Mouse (Mus musculus): ENCODE measurements at regions not wholly inside any gene's neighbourhood (a gene's known extent, or its start where the extent isn't known, plus 50 kb on each side); places are given as distances from the start of the nearest gene placed in this dataset.
A peak's percentile ranks its signal among the peaks of the same experiment; 100 is the strongest.

DNA sequence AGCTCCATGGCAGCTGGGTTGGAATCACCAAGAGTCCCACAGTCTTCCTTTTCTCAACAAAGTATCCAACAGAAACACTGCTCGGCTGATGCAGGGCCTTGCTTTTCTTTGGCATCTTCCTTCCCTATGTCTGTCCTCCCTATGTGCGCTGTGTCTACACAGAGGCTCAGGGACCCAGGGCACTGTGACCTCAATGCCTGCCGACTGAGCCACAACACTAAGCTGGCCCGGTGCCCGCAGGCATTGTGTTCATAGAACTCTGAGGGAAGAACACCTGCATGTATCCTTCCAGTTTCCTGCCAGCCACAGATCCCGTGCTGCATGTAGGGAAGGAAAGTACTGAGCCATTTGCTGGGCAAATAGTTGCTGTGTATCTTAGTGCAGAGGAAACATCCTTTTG is 109.2 kb downstream of the Ets2 start:
- Histone ChIP-seq H3K36me3 (ENCODE audit: insufficient read depth, low read length) (no peaks in the 10 kb centered on the region), H3K27ac (no peak overlapping the region; the same call in 1 of the 2 replicates), H3K4me2 (ENCODE audit: low read length) (no peak overlapping the region), H3K4me1 (replicated peaks; ENCODE audit: insufficient read depth, low read length) (no peaks in the 10 kb centered on the region; the same call in 1 of the 2 replicates), H3K4me3 (replicated peaks; ENCODE audit: low read depth, low read length) (no peak overlapping the region), H3K27me3 (ENCODE audit: insufficient read depth, low read length) (no peaks in the 10 kb centered on the region), H3K9ac (ENCODE audit: low read depth, low read length) (no peak overlapping the region), H3K9me3 (replicated peaks; ENCODE audit: low read length) (no peaks in the 10 kb centered on the region)
- DNase-seq (ENCODE audit: low spot score): no peak
- TF ChIP-seq CTCF (IDR thresholded peaks at IDR 0.05; ENCODE audit: low read depth): no peak
- 65% methylated on average over 6 of the region's 6 CpGs for WGBS
- ATAC-seq (replicated peaks; ENCODE audit: low FRiP score, low read depth): no peak

DNA sequence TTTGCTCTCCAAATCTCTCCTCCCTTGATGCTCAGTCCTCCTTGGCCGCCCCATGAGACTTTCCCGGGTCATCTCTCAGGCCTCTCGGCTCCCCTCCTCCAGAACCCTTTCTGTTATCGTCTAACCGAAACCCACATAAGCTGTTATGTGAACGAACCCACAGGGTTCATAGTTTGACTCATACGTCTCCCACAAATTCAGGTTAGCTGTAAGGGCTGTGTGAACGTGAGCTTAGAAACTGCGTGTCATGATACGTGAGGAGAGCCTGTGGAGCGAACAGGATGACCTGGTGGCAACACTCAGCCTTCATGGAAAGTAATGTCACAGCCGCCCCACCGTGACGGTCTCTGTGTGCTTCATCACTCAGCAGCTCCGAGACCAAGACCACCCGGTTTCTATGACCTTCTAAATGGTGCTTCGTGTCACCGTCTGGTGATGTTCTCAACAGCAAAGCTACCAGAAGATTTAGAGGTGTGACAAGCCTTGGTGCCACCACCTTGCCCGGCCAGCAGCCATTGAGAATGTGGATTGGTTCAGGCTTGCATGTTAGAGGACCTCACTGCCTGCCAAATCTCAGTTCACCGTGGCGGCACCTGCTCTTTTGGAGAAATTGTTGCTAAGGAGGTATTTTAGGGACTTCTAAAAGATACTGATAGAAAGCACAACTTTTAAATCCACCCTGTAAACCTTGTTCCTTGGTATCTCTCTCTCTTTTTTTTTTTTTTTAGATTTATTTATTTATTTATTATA is 107.4 kb downstream of the Ets2 start:
- DNase-seq (ENCODE audit: low spot score): no peak
- Histone ChIP-seq H3K4me1 (replicated peaks; ENCODE audit: insufficient read depth, low read length) (no peaks in the 10 kb centered on the region; the same call in 1 of the 2 replicates), H3K9me3 (replicated peaks; ENCODE audit: low read length) (no peaks in the 10 kb centered on the region), H3K4me3 (replicated peaks; ENCODE audit: low read depth, low read length) (no peak overlapping the region), H3K27ac (no peak overlapping the region), H3K27me3 (ENCODE audit: insufficient read depth, low read length) (no peaks in the 10 kb centered on the region), H3K36me3 (ENCODE audit: insufficient read depth, low read length) (no peaks in the 10 kb centered on the region), H3K9ac (ENCODE audit: low read depth, low read length) (no peak overlapping the region), H3K4me2 (ENCODE audit: low read length) (no peak overlapping the region)
- ATAC-seq (replicated peaks; ENCODE audit: low FRiP score, low read depth): no peak
- 61% methylated on average over 21 of the region's 21 CpGs for WGBS
- TF ChIP-seq CTCF (IDR thresholded peaks at IDR 0.05; ENCODE audit: low read depth): no peak

DNA sequence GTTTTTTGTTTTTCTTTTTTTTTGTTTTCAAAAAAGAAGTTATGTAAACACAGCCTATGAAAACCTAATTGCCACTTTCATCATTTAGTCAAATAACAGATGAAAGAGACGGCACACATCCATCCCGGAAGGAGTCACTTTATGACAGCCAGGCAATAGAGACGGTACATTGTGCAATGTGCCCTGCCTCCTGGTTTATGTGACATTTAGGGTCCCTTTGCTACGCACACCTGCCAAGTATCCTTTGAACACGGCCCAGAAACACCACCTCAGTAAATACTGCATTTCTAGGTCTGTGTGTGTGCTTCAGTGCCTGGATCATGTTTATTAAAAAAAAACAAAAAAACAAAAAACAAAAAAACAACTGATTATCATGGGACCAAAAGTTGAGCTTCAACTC is 104.6 kb downstream of the Ets2 start:
- WGBS: 64% methylated on average over 5 of the region's 5 CpGs
- Histone ChIP-seq H3K4me2 (ENCODE audit: low read length) (no peak overlapping the region), H3K4me1 (replicated peaks; ENCODE audit: insufficient read depth, low read length) (no peaks in the 10 kb centered on the region; the same call in 1 of the 2 replicates), H3K27me3 (ENCODE audit: insufficient read depth, low read length) (no peaks in the 10 kb centered on the region), H3K9ac (ENCODE audit: low read depth, low read length) (no peak overlapping the region), H3K4me3 (replicated peaks; ENCODE audit: low read depth, low read length) (no peak overlapping the region), H3K27ac (no peak overlapping the region), H3K9me3 (replicated peaks; ENCODE audit: low read length) (no peaks in the 10 kb centered on the region), H3K36me3 (ENCODE audit: insufficient read depth, low read length) (no peaks in the 10 kb centered on the region)
- DNase-seq (ENCODE audit: low spot score) (no peak), ATAC-seq (replicated peaks; ENCODE audit: low FRiP score, low read depth) (no peak)
- no peak for TF ChIP-seq CTCF (IDR thresholded peaks at IDR 0.05; ENCODE audit: low read depth)

DNA sequence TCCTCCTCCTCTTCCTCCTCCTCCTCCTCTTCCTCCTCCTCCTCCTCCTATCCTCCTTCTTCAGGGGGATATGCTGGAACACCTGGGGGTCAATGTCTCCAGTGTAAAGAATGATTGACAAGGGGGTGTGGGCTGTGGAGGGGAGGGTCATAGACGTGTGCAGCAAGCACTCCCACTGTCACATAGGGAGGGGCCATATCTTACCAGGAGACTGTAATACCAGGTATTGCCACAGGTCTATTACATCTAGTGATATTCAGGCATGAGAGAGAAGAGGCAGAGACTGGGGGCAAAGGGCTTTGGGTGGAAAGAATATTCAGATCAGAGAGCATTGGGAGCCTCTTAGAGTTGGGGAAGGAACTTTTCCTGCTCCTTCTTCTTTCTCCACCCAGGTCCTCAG is 102.3 kb downstream of the Ets2 start:
- Histone ChIP-seq H3K4me3 (replicated peaks; ENCODE audit: low read depth, low read length) (no peak overlapping the region), H3K27ac (no peak overlapping the region), H3K36me3 (ENCODE audit: insufficient read depth, low read length) (no peaks in the 10 kb centered on the region), H3K9ac (ENCODE audit: low read depth, low read length) (no peak overlapping the region), H3K27me3 (ENCODE audit: insufficient read depth, low read length) (no peaks in the 10 kb centered on the region), H3K4me1 (replicated peaks; ENCODE audit: insufficient read depth, low read length) (no peaks in the 10 kb centered on the region; the same call in 1 of the 2 replicates), H3K9me3 (replicated peaks; ENCODE audit: low read length) (no peaks in the 10 kb centered on the region), H3K4me2 (ENCODE audit: low read length) (no peak overlapping the region)
- DNase-seq (ENCODE audit: low spot score) (no peak), ATAC-seq (replicated peaks; ENCODE audit: low FRiP score, low read depth) (no peak)
- TF ChIP-seq CTCF (IDR thresholded peaks at IDR 0.05; ENCODE audit: low read depth): peak; percentile 2; the same call in 1 of the 2 replicates
- 5% methylated on average over 1 of the region's 1 CpGs for WGBS

DNA sequence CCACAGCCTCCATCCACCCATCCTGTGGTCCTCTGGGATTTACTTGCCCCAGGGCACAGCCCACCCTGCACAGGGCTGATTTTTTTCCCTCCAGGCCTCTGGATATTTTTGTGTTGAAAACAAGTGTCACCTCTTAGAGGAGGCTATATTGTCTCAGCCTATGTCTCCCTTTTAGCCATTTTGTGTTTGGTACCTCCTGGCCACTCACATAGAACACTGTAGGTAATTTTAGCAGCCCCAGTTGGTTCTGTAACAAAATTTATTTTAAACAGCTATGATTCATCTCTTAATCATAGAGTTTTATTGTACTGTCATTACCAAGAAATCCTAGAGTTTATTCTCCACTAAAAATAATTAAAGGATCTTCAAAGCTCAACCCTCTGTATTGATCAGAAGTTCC is 100.8 kb downstream of the Ets2 start:
- Histone ChIP-seq H3K4me3 (replicated peaks; ENCODE audit: low read depth, low read length) (no peak overlapping the region), H3K4me2 (ENCODE audit: low read length) (no peak overlapping the region), H3K27me3 (ENCODE audit: insufficient read depth, low read length) (no peaks in the 10 kb centered on the region), H3K36me3 (ENCODE audit: insufficient read depth, low read length) (no peaks in the 10 kb centered on the region), H3K9ac (ENCODE audit: low read depth, low read length) (no peak overlapping the region), H3K4me1 (replicated peaks; ENCODE audit: insufficient read depth, low read length) (0 out of 2 replicates have a peak, but pooled peaks cover 4% of the 10 kb centered on the region), H3K9me3 (replicated peaks; ENCODE audit: low read length) (no peaks in the 10 kb centered on the region), H3K27ac (no peak overlapping the region)
- no peak for TF ChIP-seq CTCF (IDR thresholded peaks at IDR 0.05; ENCODE audit: low read depth)
- DNase-seq (ENCODE audit: low spot score) (no peak), ATAC-seq (replicated peaks; ENCODE audit: low FRiP score, low read depth) (no peak)

DNA sequence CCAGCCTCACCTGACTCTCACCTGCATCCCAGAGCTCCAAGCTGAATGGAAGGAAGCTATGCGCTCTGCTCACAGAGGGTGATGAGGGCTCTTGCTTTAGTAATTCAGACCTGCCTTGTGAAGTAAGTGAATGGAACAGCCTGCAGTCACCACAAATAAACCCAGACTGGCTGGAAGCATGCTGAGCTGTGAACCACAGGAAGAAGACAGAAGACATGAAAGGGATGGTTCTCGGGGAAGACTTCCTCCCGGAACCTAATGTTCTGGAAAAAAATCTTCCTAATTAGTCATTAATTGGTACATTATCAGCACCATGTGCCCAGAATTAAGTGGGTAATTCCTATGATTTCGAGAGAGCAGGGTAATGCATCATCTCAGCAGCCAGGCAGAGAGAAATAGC is 100.3 kb downstream of the Ets2 start:
- H3K36me3 ChIP-seq (ENCODE audit: insufficient read depth, low read length): no peaks in the 10 kb centered on the region
- 53% methylated on average over 4 of the region's 4 CpGs for WGBS
- no peak for TF ChIP-seq CTCF (IDR thresholded peaks at IDR 0.05; ENCODE audit: low read depth)
- DNase-seq (ENCODE audit: low spot score): no peak
- no peak overlapping the region for H3K9ac ChIP-seq (ENCODE audit: low read depth, low read length)
- no peak overlapping the region for H3K27ac ChIP-seq
- no peak overlapping the region for H3K4me3 ChIP-seq (replicated peaks; ENCODE audit: low read depth, low read length)
- no peaks in the 10 kb centered on the region for H3K9me3 ChIP-seq (replicated peaks; ENCODE audit: low read length)
- no peak overlapping the region for H3K4me2 ChIP-seq (ENCODE audit: low read length)
- no peak for ATAC-seq (replicated peaks; ENCODE audit: low FRiP score, low read depth)
- 0 out of 2 replicates have a peak, but pooled peaks cover 4% of the 10 kb centered on the region for H3K4me1 ChIP-seq (replicated peaks; ENCODE audit: insufficient read depth, low read length)
- no peaks in the 10 kb centered on the region for H3K27me3 ChIP-seq (ENCODE audit: insufficient read depth, low read length)

All from kidney, postnatal 0 days (tissue).